Mouse (Mus musculus): ENCODE measurements around the gene Rcn1. TPM values are rescaled to one million over a fixed set of nuclear protein-coding genes. Genes with fewer than 3 reads are reported as not detected.

Rcn1 gene
- 10 to 100 TPM; 57.3 to 61.7 TPM for total RNA-seq (2021)

- peak; percentile 88 for DNase-seq
These were observed at the start of gene Rcn1 for GRCm38 (mm10) chr2:105399085-105399891. Gene Rcn1, minus strand, starts transcription at chr2:105399319.

DNA sequence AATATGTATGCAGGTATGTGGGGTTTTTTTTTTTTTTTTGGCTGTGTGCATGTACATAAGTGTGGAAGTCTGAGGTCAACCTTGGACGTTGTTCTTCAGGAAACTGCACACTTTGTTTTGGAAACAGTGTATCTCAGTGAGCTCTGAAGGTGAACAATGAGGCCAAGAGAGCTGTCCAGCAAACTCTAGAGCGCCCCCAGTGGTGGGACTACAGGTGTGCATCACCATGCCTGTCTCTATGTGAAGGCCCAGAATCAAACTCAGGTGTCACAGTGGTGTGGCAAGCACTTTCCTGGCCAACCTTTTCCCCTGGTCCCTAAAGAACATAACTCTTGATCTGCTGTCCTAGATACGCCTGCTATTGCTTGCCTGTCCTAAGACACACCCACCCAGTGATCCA, 45.0 kb upstream of the Rcn1 start:
- peak; percentile 48 for DNase-seq

DNA sequence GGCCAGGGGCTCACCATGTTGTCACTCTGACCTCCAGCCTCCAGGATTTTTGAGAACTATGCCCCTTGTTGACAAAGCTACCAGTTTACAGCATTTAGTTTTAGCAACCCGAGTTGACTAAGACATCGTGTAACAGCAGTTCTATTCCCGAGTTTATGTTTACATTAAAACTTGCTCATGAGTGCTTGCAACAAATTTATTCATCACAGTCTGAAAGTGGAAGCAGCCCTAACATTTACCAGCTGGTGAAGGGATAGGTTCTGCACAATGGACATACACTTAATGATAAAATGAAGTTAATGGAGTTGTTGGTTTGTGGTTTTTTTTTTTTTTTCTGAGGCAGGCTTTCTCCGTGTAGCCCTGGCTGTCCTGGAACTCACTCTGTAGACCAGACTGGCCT, 39.9 kb upstream of the Rcn1 start:
- DNase-seq = no peak

- no peak for DNase-seq
These were observed 39.4 kb upstream of the Rcn1 start for GRCm38 (mm10) chr2:105438525-105438924.

- no peak for DNase-seq
These were observed 33.8 kb upstream of the Rcn1 start for GRCm38 (mm10) chr2:105432927-105433326.

DNA sequence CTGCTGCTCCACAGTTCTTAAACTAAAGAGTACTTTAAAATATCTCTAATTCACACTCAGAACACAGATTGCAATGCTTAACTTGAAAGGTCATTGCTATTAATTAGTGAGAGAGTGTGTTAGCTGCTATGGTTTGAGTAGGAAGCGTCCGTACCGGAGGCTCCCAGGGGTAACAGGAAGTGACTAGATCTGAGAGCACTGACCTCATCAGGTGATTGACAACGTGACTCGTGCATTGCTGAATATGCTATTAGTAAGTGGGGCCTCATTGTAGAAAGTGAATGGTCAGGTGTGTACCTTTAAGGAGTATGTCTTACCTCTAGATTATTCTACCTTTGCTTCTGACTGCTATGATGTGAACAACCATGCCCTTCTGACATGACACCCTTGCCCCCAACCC, 31.3 kb upstream of the Rcn1 start:
- no peak for DNase-seq

DNA sequence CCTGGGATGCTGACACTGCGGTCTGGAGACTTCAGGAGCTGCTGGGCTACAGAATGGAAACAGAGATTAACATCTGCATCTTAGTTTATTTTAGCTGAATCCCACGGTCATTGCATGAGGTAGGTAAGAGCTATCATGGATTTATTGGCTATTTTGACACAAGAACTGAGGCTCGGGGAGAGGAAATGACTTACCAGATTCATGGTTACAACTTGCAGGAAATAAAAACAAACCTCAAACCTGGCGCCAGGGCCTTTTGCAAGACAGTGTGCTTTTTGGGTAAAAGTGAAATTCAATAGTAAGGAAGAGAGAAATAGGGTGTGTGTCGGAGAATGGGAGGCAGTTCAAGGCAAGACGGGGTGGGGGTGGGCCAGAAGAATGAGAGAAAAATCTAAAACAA, 30.8 kb upstream of the Rcn1 start:
- DNase-seq = no peak

DNA sequence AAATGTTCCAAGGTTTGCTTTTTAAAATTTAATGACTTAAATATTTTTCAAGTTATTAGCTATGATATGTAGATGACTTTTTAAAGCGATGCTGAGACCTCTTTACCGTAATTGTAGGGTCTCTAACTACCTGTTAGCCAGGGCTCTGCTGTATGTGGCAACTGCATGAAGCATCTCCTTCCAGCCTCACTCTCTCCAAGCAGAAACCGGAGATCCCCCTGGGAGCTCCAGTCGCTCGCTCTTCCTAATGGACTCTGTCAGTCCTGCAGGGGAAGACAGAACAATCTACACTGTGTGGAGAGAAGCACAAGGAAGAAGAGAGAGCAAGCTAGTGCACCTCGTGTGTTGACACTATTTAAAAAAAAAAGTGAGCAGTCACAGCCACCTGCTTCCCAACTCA, 29.3 kb upstream of the Rcn1 start:
- DNase-seq = no peak

DNA sequence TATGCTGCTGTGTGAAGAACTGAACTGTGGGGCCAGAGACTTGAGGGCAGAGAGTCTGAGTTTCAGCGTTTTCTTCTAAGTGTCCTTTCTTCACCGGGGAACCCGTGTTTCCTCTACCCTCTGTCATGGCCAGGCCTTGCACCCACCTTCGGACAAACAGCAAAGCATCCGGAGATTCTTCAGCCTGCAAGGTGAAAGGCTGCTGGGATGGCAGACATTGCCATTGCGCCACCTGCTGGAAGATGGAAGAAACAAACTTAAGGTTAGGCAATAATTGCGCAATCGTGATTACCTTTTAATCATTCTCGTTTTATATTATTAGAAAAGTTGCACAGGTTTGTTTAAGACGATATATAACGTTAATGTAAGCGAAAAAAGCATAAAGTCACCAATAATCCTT, 28.9 kb upstream of the Rcn1 start:
- DNase-seq = peak; percentile 80

DNA sequence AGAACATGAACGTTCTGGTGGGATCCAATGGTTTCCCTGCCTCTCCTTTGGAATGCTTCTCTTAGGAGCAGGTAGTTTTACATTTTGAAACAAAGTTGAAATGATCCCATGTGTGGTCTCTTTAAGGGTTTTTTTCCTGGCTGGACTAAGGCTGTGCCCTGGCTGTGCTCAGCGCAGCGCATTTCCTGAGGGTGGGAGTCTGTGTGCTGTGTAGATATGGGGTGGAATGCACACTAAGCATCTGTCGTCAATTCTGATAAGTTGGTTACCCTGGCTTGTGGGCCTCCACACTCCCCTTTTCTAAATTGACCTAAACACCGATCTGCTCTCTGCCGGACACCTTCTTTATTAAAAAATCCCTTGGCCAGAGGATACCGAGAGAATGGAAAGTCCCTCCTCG, 28.3 kb upstream of the Rcn1 start:
- DNase-seq = no peak

DNA sequence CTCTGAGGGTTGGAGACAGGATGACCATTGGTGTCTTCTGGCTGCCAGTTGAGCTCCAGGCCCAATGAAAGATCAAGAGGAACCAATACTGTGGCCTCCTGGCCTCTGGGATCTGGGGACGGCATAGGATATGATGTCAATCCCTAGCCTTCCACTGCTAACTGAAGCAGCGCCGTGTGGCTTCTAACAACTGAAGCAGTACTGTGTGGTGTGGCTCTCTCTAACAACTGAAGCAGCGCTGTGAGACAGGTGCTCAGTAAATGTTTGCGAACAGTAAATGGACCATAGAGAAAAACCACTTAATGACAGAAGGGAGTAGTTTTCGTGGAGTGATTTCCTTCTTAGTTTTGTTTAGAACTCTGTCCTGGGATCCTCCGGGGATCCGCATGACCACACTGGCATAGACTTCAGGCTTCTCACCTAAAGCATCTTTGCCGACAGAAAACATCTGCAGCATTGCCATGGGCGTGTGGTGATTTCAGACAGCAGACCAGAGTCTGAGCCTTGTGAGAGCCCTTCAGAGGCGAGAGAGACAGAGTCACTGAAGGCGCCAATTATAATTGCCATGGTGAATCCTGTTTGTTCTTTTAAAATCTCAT, 19.6 kb upstream of the Rcn1 start:
- no peak for DNase-seq

GRCm38 (mm10) chr2:105417663-105418062, 18.5 kb upstream of the Rcn1 start:
- DNase-seq = no peak

DNA sequence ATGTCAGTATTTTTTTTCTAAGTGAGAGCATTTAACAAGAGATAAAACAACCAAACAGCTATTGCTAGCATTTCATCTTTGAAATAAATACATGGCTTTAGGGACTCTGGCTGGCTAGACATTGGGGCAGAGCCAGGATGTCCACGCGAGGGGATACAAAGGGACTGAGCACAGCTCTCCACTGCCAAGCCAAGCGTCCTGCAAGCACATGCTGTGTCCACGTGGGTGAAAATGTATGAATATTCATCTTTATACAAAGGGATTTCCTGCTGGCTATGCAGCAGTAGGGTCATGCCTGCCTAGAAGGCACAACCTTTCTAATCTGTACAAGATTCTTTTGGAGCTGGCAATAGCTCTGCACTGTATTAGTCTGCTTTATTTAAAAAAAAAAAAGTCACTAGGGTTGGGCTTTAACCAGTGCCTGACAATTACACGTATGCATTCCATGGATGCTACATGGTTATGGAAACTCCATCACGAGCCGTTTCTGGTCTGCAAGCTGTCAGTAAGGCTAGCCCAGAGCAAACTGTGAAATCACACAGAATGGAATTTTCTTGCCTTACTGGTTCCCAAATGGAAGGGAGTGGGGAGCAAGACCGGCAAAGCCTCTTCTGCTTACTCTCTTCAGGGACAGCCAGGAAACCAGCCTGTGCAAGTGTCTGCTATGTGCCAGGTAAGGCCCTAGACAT, 17.7 kb upstream of the Rcn1 start:
- DNase-seq = no peak

DNA sequence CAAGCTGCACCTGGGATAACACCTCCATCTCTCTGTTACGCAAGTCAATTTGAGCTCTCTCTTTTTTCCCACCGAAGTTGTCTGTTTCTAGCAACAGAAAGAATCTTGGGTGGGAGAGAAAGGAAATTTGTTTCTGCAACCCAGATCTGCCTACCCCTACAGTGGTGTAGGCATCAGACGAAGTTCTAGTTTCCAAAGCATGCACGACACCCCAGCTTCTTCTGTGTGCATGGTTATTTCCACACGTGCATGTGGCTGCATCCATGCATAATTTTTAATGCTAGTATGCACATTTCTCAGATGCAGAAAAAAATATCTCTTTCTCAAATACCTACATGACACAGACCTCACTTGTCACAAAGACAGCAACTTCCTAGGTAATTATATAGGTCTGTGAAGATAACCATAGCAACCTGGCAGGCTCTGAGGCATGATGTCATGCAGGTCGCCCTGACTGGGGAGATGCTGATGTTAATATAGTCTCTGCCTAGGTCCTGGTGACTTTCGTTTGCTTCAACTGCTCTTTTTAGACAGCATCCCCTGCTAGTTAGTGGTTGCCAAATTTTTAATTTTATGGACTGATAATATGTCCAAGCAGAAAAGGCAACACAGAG, 17.0 kb upstream of the Rcn1 start:
- DNase-seq = no peak

- DNase-seq = no peak
These were observed 15.2 kb upstream of the Rcn1 start for GRCm38 (mm10) chr2:105414309-105414708.

- DNase-seq = no peak
These were observed 10.1 kb upstream of the Rcn1 start for GRCm38 (mm10) chr2:105409253-105409652.

- DNase-seq = peak; percentile 62
These were observed 9.4 kb upstream of the Rcn1 start for GRCm38 (mm10) chr2:105408511-105408910.

DNA sequence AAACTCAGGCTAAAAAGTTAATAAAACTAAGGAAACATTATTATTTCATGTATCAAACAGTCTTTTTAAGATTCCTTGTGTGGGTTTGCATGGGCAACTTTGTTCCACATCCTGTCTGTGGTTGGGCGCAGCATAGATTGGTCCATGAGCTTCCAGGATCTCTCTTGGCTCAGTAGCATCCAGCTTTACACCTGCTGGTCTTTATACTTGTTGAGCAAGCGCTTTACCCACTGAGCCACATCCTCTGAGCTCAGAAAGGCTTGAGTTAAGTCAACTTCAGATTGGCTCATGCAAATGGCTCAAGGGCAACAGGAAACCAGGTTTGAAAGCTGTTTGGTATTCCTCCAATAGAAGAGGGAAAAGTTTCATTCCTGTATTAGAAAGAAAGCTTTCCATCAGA, 3.1 kb upstream of the Rcn1 start:
- DNase-seq = no peak

- DNase-seq = no peak
These were observed 1.4 kb upstream of the Rcn1 start for GRCm38 (mm10) chr2:105400558-105400957.

- peak; percentile 52 for DNase-seq
These were observed 459 bp downstream of the Rcn1 start for GRCm38 (mm10) chr2:105398636-105399084.

DNA sequence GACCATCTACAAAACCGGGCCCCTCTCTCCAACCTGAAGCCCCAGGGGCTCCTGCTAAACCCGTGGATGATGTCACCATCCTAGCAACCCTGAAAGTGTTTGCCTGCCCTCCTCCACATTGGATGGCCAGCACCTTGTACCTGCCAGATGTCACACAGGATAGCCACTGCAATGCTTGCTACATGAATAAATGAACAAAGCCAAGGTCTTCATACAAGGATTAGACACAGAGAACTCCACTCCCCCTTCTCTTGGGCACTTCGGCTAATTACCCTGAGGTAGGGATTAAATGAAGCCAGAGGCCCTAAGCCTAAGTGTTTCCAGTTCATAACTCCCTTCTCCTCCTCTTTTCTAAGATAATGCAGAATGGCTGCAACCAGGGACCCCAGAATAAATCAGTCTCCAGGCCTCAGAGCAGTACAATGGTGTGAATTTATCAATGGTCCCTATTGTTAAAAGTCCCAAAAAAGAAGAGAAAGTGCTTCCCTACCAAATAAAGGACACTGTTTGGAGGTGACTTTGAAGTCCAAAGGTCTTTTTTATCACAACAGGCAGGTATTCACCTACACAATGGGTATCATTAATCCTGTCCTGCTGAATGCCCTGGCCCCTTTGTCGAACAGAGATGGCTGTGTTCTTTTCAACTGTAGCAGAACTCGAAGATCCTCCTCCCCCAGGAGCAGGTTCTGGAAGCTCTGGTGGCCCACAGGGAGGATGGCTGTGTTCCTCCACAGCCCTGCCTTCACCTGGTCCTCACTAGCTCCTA, 1.5 kb downstream of the Rcn1 start:
- DNase-seq = no peak

GRCm38 (mm10) chr2:105396066-105396465, 3.1 kb downstream of the Rcn1 start:
- DNase-seq = no peak

Data from heart, postnatal 4 days (tissue).